Mouse (Mus musculus): ENCODE results near the gene Bbx.

Bbx gene

GRCm38 (mm10) chr16:50399775-50400174 lies 32.4 kb downstream of the Bbx start:
- DNase-seq (ENCODE audit: low spot score in 2 of 2) = no peak

- no peak for DNase-seq (ENCODE audit: low spot score in 2 of 2)
Measured at GRCm38 (mm10) chr16:50398564-50398963, 33.6 kb downstream of the Bbx start.

GRCm38 (mm10) chr16:50395928-50396612 lies 36.1 kb downstream of the Bbx start:
- no peak for DNase-seq (ENCODE audit: low spot score in 2 of 2)

- DNase-seq (ENCODE audit: low spot score in 2 of 2) = no peak
Measured at GRCm38 (mm10) chr16:50388499-50388898, 43.7 kb downstream of the Bbx start.

- DNase-seq (ENCODE audit: low spot score in 2 of 2) = no peak
Measured at GRCm38 (mm10) chr16:50383541-50383940, 48.6 kb downstream of the Bbx start.

GRCm38 (mm10) chr16:50381351-50381746 lies 50.8 kb downstream of the Bbx start:
- no peak for DNase-seq (ENCODE audit: low spot score in 2 of 2)

GRCm38 (mm10) chr16:50380682-50381350 lies 51.4 kb downstream of the Bbx start:
- DNase-seq (ENCODE audit: low spot score in 2 of 2) = peak; percentile 48 to 79

GRCm38 (mm10) chr16:50380232-50380631 lies 52.0 kb downstream of the Bbx start:
- DNase-seq (ENCODE audit: low spot score in 2 of 2) = no peak

GRCm38 (mm10) chr16:50374611-50375010 lies 57.6 kb downstream of the Bbx start:
- DNase-seq (ENCODE audit: low spot score in 2 of 2) = peak; percentile 30 to 74

- DNase-seq (ENCODE audit: low spot score in 2 of 2) = no peak
Measured at GRCm38 (mm10) chr16:50373685-50374084, 58.5 kb downstream of the Bbx start.

- DNase-seq (ENCODE audit: low spot score in 2 of 2) = no peak
Measured at GRCm38 (mm10) chr16:50372543-50372942, 59.6 kb downstream of the Bbx start.

- DNase-seq (ENCODE audit: low spot score in 2 of 2) = no peak
Measured at GRCm38 (mm10) chr16:50371460-50371859, 60.7 kb downstream of the Bbx start.

GRCm38 (mm10) chr16:50370423-50370822 lies 61.8 kb downstream of the Bbx start:
- DNase-seq (ENCODE audit: low spot score in 2 of 2) = no peak

- DNase-seq (ENCODE audit: low spot score in 2 of 2) = no peak
Measured at GRCm38 (mm10) chr16:50366556-50366955, 65.6 kb downstream of the Bbx start.

- DNase-seq (ENCODE audit: low spot score in 2 of 2) = no peak
Measured at GRCm38 (mm10) chr16:50364189-50365059, 67.8 kb downstream of the Bbx start.

GRCm38 (mm10) chr16:50363443-50364188 lies 68.6 kb downstream of the Bbx start:
- no peak for DNase-seq (ENCODE audit: low spot score in 2 of 2)

- DNase-seq (ENCODE audit: low spot score in 2 of 2) = no peak
Measured at GRCm38 (mm10) chr16:50360631-50361030, 71.6 kb downstream of the Bbx start.

GRCm38 (mm10) chr16:50329684-50330083 lies 102.5 kb downstream of the Bbx start:
- no peak for DNase-seq (ENCODE audit: low spot score in 2 of 2)

- no peak for DNase-seq (ENCODE audit: low spot score in 2 of 2)
Measured at GRCm38 (mm10) chr16:50324746-50325145, 107.4 kb downstream of the Bbx start.

- DNase-seq (ENCODE audit: low spot score in 2 of 2) = no peak
Measured at GRCm38 (mm10) chr16:50324292-50324691, 107.9 kb downstream of the Bbx start.

- DNase-seq (ENCODE audit: low spot score in 2 of 2) = no peak
Measured at GRCm38 (mm10) chr16:50321368-50321767, 110.8 kb downstream of the Bbx start.

GRCm38 (mm10) chr16:50318255-50318654 lies 113.9 kb downstream of the Bbx start:
- DNase-seq (ENCODE audit: low spot score in 2 of 2) = no peak

All from spleen, postnatal 4 days (tissue).